Mouse (Mus musculus) lung, postnatal 14 days (tissue): ENCODE data around the gene Matn4.

Experiments used
- DNase-seq: peaks from one replicate; pipeline ENCODE4 v3.0.0; 2021

Matn4 gene

GRCm38 (mm10) chr2:164405060-164405459 lies at the start of gene Matn4:
TSS of gene Matn4 (minus strand) at chr2:164405160.
- DNase-seq = no peak

GRCm38 (mm10) chr2:164453887-164454500 lies 49.0 kb upstream of the Matn4 start:
- DNase-seq = no peak

GRCm38 (mm10) chr2:164453047-164453757 lies 48.2 kb upstream of the Matn4 start:
- no peak for DNase-seq

GRCm38 (mm10) chr2:164452000-164452676 lies 47.2 kb upstream of the Matn4 start:
- DNase-seq = peak; percentile 75

- DNase-seq = no peak
Measured at GRCm38 (mm10) chr2:164449341-164450042, 44.5 kb upstream of the Matn4 start.

- no peak for DNase-seq
Measured at GRCm38 (mm10) chr2:164448921-164449320, 44.0 kb upstream of the Matn4 start.

- DNase-seq = no peak
Measured at GRCm38 (mm10) chr2:164448140-164448539, 43.2 kb upstream of the Matn4 start.

- no peak for DNase-seq
Measured at GRCm38 (mm10) chr2:164446086-164446469, 41.1 kb upstream of the Matn4 start.

- no peak for DNase-seq
Measured at GRCm38 (mm10) chr2:164445399-164446085, 40.6 kb upstream of the Matn4 start.

- DNase-seq = no peak
Measured at GRCm38 (mm10) chr2:164444701-164445100, 39.7 kb upstream of the Matn4 start.

GRCm38 (mm10) chr2:164443460-164444000 lies 38.6 kb upstream of the Matn4 start, which contains the start of gene Sdc4:
TSS of gene Sdc4 (minus strand) at chr2:164443887.
- DNase-seq = no peak

GRCm38 (mm10) chr2:164443051-164443437 lies 38.1 kb upstream of the Matn4 start:
- peak; percentile 91 for DNase-seq

- peak; percentile 63 for DNase-seq
Measured at GRCm38 (mm10) chr2:164442315-164443050, 37.5 kb upstream of the Matn4 start.

GRCm38 (mm10) chr2:164441731-164442130 lies 36.8 kb upstream of the Matn4 start:
- DNase-seq = no peak

- no peak for DNase-seq
Measured at GRCm38 (mm10) chr2:164441155-164441554, 36.2 kb upstream of the Matn4 start.

GRCm38 (mm10) chr2:164440314-164440713 lies 35.4 kb upstream of the Matn4 start:
- DNase-seq = peak; percentile 72

- no peak for DNase-seq
Measured at GRCm38 (mm10) chr2:164439001-164439421, 34.1 kb upstream of the Matn4 start.

GRCm38 (mm10) chr2:164438257-164438656 lies 33.3 kb upstream of the Matn4 start:
- DNase-seq = no peak

- DNase-seq = no peak
Measured at GRCm38 (mm10) chr2:164437710-164438109, 32.8 kb upstream of the Matn4 start.

GRCm38 (mm10) chr2:164436961-164437360 lies 32.0 kb upstream of the Matn4 start:
- no peak for DNase-seq

GRCm38 (mm10) chr2:164436215-164436913 lies 31.4 kb upstream of the Matn4 start:
- DNase-seq = no peak
